Mouse (Mus musculus) myocyte (in vitro differentiated cells): ENCODE measurements at regions not wholly inside any gene's neighbourhood (a gene's known extent, or its start where the extent isn't known, plus 50 kb on each side); places are given as distances from the start of the nearest gene placed in this dataset.

ENCODE experiments used
- MAX ChIP-seq: IDR thresholded peaks from one replicate; pipeline ENCODE4 v1.6.1; 2011; ENCODE audit warnings: low read depth, mild to moderate bottlenecking, control low read depth
- MYOD1 ChIP-seq, 3 experiments: IDR thresholded peaks; one replicate each; pipeline ENCODE4 v1.6.1; 2011; ENCODE audit warnings: control low read depth in 2 of 3, low read depth in 2 of 3, mild to moderate bottlenecking in 2 of 3, moderate library complexity in 1 of 3; ENCODE audit not compliant: insufficient read length in 2 of 3, control insufficient read depth in 1 of 3
- POLR2A ChIP-seq: IDR thresholded peaks from one replicate; pipeline ENCODE4 v1.6.1; 2011; ENCODE audit warnings: low read depth, mild to moderate bottlenecking, control low read depth, moderate library complexity; ENCODE audit not compliant: insufficient read length
- POLR2AphosphoS2 ChIP-seq: IDR thresholded peaks from one replicate; pipeline ENCODE4 v1.6.1; 2011; ENCODE audit warnings: low read depth, control low read depth; ENCODE audit not compliant: insufficient read length
- TCF12 ChIP-seq: IDR thresholded peaks from one replicate; pipeline ENCODE4 v1.6.1; 2011; ENCODE audit warnings: mild to moderate bottlenecking, control low read depth; ENCODE audit not compliant: poor library complexity, insufficient read depth, severe bottlenecking
- USF1 ChIP-seq: IDR thresholded peaks from one replicate; pipeline ENCODE4 v1.6.1; 2011; ENCODE audit warnings: low read depth, mild to moderate bottlenecking, control low read depth, moderate library complexity

GRCm38 (mm10) chr2:167843921-167844320 is 87.9 kb upstream of the Ptpn1 start:
- TF ChIP-seq POLR2A (no peak), TCF12 (no peak), MAX (no peak), MYOD1 (IDR thresholded peaks at IDR 0.05; ENCODE audit: control insufficient read depth in 1 of 3, insufficient read length in 2 of 3, low read depth in 2 of 3) (no peak), USF1 (no peak), POLR2AphosphoS2 (no peak)
